Mouse (Mus musculus) skeletal muscle tissue, adult 2 months (tissue): Measurements from ENCODE around the gene Gm20662.

Experiments used
- DNase-seq: peaks from one replicate; pipeline ENCODE4 v3.0.0-alpha.2; 2012; ENCODE audit warnings: low read depth, low spot score

The Gm20662 gene

GRCm38 (mm10) chr9:107975399-107976386, 20.5 kb upstream of the Gm20662 start, which contains the start of gene Uba7:
Uba7 (plus strand) TSS chr9:107975505.
- peak; percentile 65 for DNase-seq

GRCm38 (mm10) chr9:107978815-107979214, 17.3 kb upstream of the Gm20662 start:
- DNase-seq: no peak

- no peak for DNase-seq
These were observed 14.2 kb upstream of the Gm20662 start for GRCm38 (mm10) chr9:107981684-107982605.

- DNase-seq: peak; percentile 77
These were observed 13.3 kb upstream of the Gm20662 start, which contains the start of gene Gm20661 for GRCm38 (mm10) chr9:107982681-107983346. Gm20661 (plus strand) TSS chr9:107983058.

- DNase-seq: peak; percentile 79
These were observed 12.7 kb upstream of the Gm20662 start for GRCm38 (mm10) chr9:107983421-107983890.

- DNase-seq: no peak
These were observed 11.9 kb upstream of the Gm20662 start for GRCm38 (mm10) chr9:107984052-107984753.

- DNase-seq: no peak
These were observed 11.4 kb upstream of the Gm20662 start for GRCm38 (mm10) chr9:107984754-107985055.

GRCm38 (mm10) chr9:107985131-107986119, 10.7 kb upstream of the Gm20662 start, which contains the start of gene Inka1:
Inka1 (minus strand) TSS chr9:107985879.
- peak; percentile 75 for DNase-seq

- DNase-seq: peak; percentile 63
These were observed 9.8 kb upstream of the Gm20662 start for GRCm38 (mm10) chr9:107986376-107986775.

GRCm38 (mm10) chr9:107987950-107988349, 8.2 kb upstream of the Gm20662 start:
- DNase-seq: no peak

- DNase-seq: no peak
These were observed 4.0 kb upstream of the Gm20662 start, which contains the start of gene Cdhr4 for GRCm38 (mm10) chr9:107992197-107992596. Cdhr4 (plus strand) TSS chr9:107992497.

- DNase-seq: no peak
These were observed 3.1 kb upstream of the Gm20662 start for GRCm38 (mm10) chr9:107993013-107993412.

GRCm38 (mm10) chr9:107994464-107994863, 1.7 kb upstream of the Gm20662 start:
- DNase-seq: no peak

- DNase-seq: no peak
These were observed 636 bp upstream of the Gm20662 start for GRCm38 (mm10) chr9:107995513-107995912.

- peak; percentile 100 for DNase-seq
These were observed 6.0 kb downstream of the Gm20662 start, which contains the start of gene Ip6k1 for GRCm38 (mm10) chr9:108001922-108002770. Ip6k1 (plus strand) TSS chr9:108002501.

GRCm38 (mm10) chr9:108002778-108003530, 6.8 kb downstream of the Gm20662 start:
- DNase-seq: no peak

GRCm38 (mm10) chr9:108003531-108003890, 7.4 kb downstream of the Gm20662 start:
- no peak for DNase-seq

- DNase-seq: no peak
These were observed 11.9 kb downstream of the Gm20662 start for GRCm38 (mm10) chr9:108008041-108008440.
